Mouse (Mus musculus): ENCODE measurements around the gene Evc.

GRCm38 (mm10) chr5:37247456-37247855, 89.2 kb downstream of the Evc start:
- no peak for TF ChIP-seq CTCF (IDR thresholded peaks at IDR 0.05; ENCODE audit: control insufficient read depth, insufficient read depth, insufficient read length)
- TF ChIP-seq CEBPB (IDR thresholded peaks at IDR 0.05; ENCODE audit: low read depth): no peak
- no peak for TF ChIP-seq MYOD1 (IDR thresholded peaks at IDR 0.05; ENCODE audit: control insufficient read depth, insufficient read length, low read depth)
- TF ChIP-seq MAX (IDR thresholded peaks at IDR 0.05): no peak
- no peak for TF ChIP-seq FOSL1 (IDR thresholded peaks at IDR 0.05; ENCODE audit: insufficient read depth, low read length, poor library complexity, severe bottlenecking)
- no peak for TF ChIP-seq USF1 (IDR thresholded peaks at IDR 0.05; ENCODE audit: low read depth)
